Mouse (Mus musculus): ENCODE data around the gene Pp2d1.

- TF ChIP-seq TAL1 (IDR thresholded peaks at IDR 0.05; ENCODE audit: low read length) (no peak), GATA1 (IDR thresholded peaks at IDR 0.05; ENCODE audit: low read length) (no peak)
These were observed 59.6 kb downstream of the Pp2d1 start for GRCm38 (mm10) chr17:53479604-53480041.
